ENCODE assay signal across 22 mouse cellular contexts in the genomic region with DNA sequence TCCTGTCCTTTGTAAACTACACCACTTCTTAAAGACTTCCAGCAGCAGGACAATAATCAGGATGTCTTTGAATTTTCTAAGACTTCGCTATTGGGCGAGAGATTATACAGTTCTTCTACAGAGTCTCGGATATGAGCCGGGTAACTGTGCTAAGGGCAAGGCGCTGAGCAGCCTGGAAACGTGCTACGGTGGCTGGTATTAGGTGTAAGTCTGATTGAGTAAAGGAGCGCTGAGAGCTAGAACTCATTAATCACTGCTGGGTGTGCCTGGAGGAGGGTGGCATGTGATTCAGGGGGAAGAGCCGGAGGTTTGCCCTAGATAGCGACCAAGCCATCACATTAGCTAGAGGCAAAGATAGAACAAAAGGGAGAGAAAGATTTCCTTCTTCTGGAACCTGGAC.
"Had no signal": no experiment of that assay in that cellular context is flagged by ENCODE, and none has a peak within 500 bp of the region (broad histone marks: within the 10 kb centered on the region; RNA-seq: fewer than 3 reads in every experiment).

No protein-coding gene starts in this region.

- H3K9me3 ChIP-seq: liver, embryonic 15.5 days; lung, embryonic 15.5 days; megakaryocyte, embryonic 14.5 days; midbrain, embryonic 12.5 days; neural tube, embryonic 13.5 days; neural tube, embryonic 15.5 days had no signal

- H3K4me2 ChIP-seq: liver, embryonic 15.5 days; lung, embryonic 15.5 days; midbrain, embryonic 12.5 days; neural tube, embryonic 13.5 days; neural tube, embryonic 15.5 days had no signal

- H3K36me3 ChIP-seq: liver, embryonic 15.5 days; lung, embryonic 15.5 days; midbrain, embryonic 12.5 days; neural tube, embryonic 13.5 days; neural tube, embryonic 15.5 days had no signal

- DNase-seq: liver, postnatal 0 days; lung, adult 2 months; lung, postnatal 14 days; lung, postnatal 36 days; midbrain, embryonic 14.5 days; right cerebral cortex, adult 18-20 months; right cerebral cortex, postnatal 25 days; right cerebral cortex, postnatal 4 days; spleen, adult 18-20 months; thymus, adult 2 months; thymus, postnatal 25 days; thymus, postnatal 4 days had no signal

- H3K27ac ChIP-seq: liver, embryonic 15.5 days; lung, embryonic 15.5 days; macrophage; midbrain, embryonic 12.5 days; neural tube, embryonic 13.5 days; neural tube, embryonic 15.5 days had no signal

- H3K9ac ChIP-seq: liver, embryonic 15.5 days; liver, postnatal 0 days; lung, embryonic 15.5 days; midbrain, embryonic 12.5 days; neural tube, embryonic 13.5 days; neural tube, embryonic 15.5 days had no signal

- ATAC-seq: liver, postnatal 0 days; lung, postnatal 0 days; midbrain, embryonic 16.5 days had no signal

- H3K27me3 ChIP-seq: liver, embryonic 15.5 days; lung, embryonic 15.5 days; midbrain, embryonic 12.5 days; neural tube, embryonic 13.5 days; neural tube, embryonic 15.5 days had no signal

- H3K4me3 ChIP-seq: liver, embryonic 15.5 days; lung, embryonic 15.5 days; megakaryocyte, embryonic 14.5 days; midbrain, embryonic 12.5 days; myocyte; neural tube, embryonic 13.5 days; neural tube, embryonic 15.5 days had no signal

- H3K4me1 ChIP-seq: liver, embryonic 15.5 days; lung, embryonic 15.5 days; midbrain, embryonic 12.5 days; neural tube, embryonic 13.5 days; neural tube, embryonic 15.5 days had no signal
